Mouse (Mus musculus): ENCODE data around the gene Cfap97d1. TPM values are rescaled to one million over a fixed set of nuclear protein-coding genes. Genes with fewer than 3 reads are reported as not detected.

Gene Cfap97d1
- total and polyA plus RNA-seq, 3 experiments, result not detected

DNA sequence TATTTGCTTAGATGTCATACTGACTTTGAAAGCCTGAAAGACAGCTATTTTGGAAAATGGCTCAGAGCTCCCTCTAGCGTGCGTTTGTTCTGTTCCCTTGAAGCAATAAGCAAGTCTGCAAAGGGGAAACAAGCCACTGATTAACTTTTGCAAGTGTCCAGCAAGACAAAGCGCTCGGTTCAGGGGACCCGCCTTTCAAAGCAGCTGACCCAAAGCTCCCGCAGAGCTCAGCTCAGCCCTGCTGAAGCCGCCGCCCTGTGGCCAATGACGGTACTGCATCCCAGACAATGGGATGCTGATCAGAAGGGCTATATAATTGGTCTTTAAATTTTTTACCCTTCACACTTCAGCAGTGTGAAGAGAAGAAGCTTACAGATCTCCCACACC, 56.1 kb downstream of the Cfap97d1 start (continued):
- TF ChIP-seq RCOR1 (IDR thresholded peaks at IDR 0.05; ENCODE audit: low read depth, low read length), result no peak
- no peak for TF ChIP-seq MYC (IDR thresholded peaks at IDR 0.05; ENCODE audit: low read depth, low read length)
- TF ChIP-seq MXI1 (IDR thresholded peaks at IDR 0.05; ENCODE audit: low read depth, low read length), result no peak
- TF ChIP-seq TAL1 (IDR thresholded peaks at IDR 0.05; ENCODE audit: low read length), result no peak
- no peak for TF ChIP-seq MEF2A (IDR thresholded peaks at IDR 0.05; ENCODE audit: extremely low read depth, insufficient replicate concordance, low read depth, low read length, poor library complexity, severe bottlenecking)
- peak; percentile 72 for TF ChIP-seq ZC3H11A (IDR thresholded peaks at IDR 0.05; ENCODE audit: low read depth, low read length)
- no peak for TF ChIP-seq ZNF384 (IDR thresholded peaks at IDR 0.05; ENCODE audit: low read depth, low read length)
- no peak for TF ChIP-seq ELF1 (IDR thresholded peaks at IDR 0.05; ENCODE audit: low read depth, low read length)
- peak; percentile 82 for TF ChIP-seq SIN3A (IDR thresholded peaks at IDR 0.05; ENCODE audit: low read length)
- TF ChIP-seq UBTF (IDR thresholded peaks at IDR 0.05; ENCODE audit: borderline replicate concordance, insufficient read depth, low read depth, low read length), result no peak
- TF ChIP-seq JUND (IDR thresholded peaks at IDR 0.05; ENCODE audit: low read depth, low read length), result 0 out of 2 replicates have a peak, but pooled peaks have one; percentile 47
- TF ChIP-seq CHD1 (IDR thresholded peaks at IDR 0.05; ENCODE audit: low read depth, low read length), result no peak
- TF ChIP-seq POLR2AphosphoS5 (IDR thresholded peaks at IDR 0.05; ENCODE audit: borderline replicate concordance, low read depth, low read length), result no peak
- TF ChIP-seq BHLHE40 (IDR thresholded peaks at IDR 0.05; ENCODE audit: borderline replicate concordance, low read depth, low read length), result no peak

DNA sequence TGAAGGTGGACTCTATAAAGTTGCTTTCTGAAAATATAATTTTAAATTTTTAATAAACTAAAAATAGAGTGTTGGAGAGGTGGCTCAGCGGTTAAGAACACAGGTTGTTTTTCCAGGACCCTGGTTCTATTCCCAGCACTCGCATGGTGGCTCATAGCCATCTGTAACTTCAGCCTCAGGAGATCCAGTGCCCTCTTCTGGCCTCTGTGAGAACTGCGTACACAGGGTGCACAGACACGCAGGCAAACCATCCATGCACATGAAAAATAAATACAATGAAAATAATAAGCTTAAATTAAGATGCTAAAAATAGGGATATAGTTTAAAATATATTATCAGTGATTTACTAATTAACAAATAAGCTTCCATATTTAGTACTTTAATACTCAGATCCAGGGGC, 56.6 kb downstream of the Cfap97d1 start:
- H3K27ac ChIP-seq (ENCODE audit: control insufficient read depth, low read depth, low read length), result no peak overlapping the region
- no peak overlapping the region for H3K9ac ChIP-seq (ENCODE audit: control insufficient read depth, low read depth, low read length, poor library complexity, severe bottlenecking)
- no peak for TF ChIP-seq TAL1 (IDR thresholded peaks at IDR 0.05; ENCODE audit: low read length)
- TF ChIP-seq POLR2AphosphoS2 (IDR thresholded peaks at IDR 0.05; ENCODE audit: low read length), result no peak
- TF ChIP-seq RAD21 (IDR thresholded peaks at IDR 0.05; ENCODE audit: low read depth, low read length), result peak; percentile 12
- no peak for TF ChIP-seq ZC3H11A (IDR thresholded peaks at IDR 0.05; ENCODE audit: low read depth, low read length)
- no peak for TF ChIP-seq MEF2A (IDR thresholded peaks at IDR 0.05; ENCODE audit: extremely low read depth, insufficient replicate concordance, low read depth, low read length, poor library complexity, severe bottlenecking)
- no peak for TF ChIP-seq KAT2A (conservative IDR thresholded peaks at IDR 0.05; ENCODE audit: low read depth, low read length)
- TF ChIP-seq BHLHE40 (IDR thresholded peaks at IDR 0.05; ENCODE audit: borderline replicate concordance, low read depth, low read length), result no peak
- peak in 2 of 3 experiments; percentile 60; a peak in 4 of 6 replicates for TF ChIP-seq CTCF (IDR thresholded peaks at IDR 0.05 in 2 of 3, conservative IDR thresholded peaks at IDR 0.05 in 1 of 3; ENCODE audit: control insufficient read depth in 1 of 3, insufficient read depth in 1 of 3, low read depth in 2 of 3, low read length in 3 of 3, poor library complexity in 1 of 3, severe bottlenecking in 1 of 3)
- TF ChIP-seq MAZ (IDR thresholded peaks at IDR 0.05; ENCODE audit: low read depth, low read length), result no peak
- peak; percentile 41; the same call in 1 of the 2 replicates for TF ChIP-seq SMC3 (IDR thresholded peaks at IDR 0.05; ENCODE audit: low read depth, low read length)
- TF ChIP-seq JUND (IDR thresholded peaks at IDR 0.05; ENCODE audit: low read depth, low read length), result no peak
- TF ChIP-seq EP300 (IDR thresholded peaks at IDR 0.05; ENCODE audit: low read depth in 1 of 2, low read length in 2 of 2), result no peak
- TF ChIP-seq ETS1 (IDR thresholded peaks at IDR 0.05; ENCODE audit: low read depth, low read length), result no peak
- no peaks in the 10 kb centered on the region for H3K36me3 ChIP-seq (ENCODE audit: control insufficient read depth in 1 of 2, insufficient read depth in 2 of 2, low read length in 2 of 2)
- peak; percentile 65 for DNase-seq (ENCODE audit: low read depth, low spot score)
- no peak overlapping the region for H3K4me3 ChIP-seq (ENCODE audit: control insufficient read depth in 1 of 2, insufficient read depth in 1 of 2, low read depth in 2 of 2, low read length in 2 of 2)
- no peaks in the 10 kb centered on the region for H3K79me2 ChIP-seq (ENCODE audit: control insufficient read depth, insufficient read depth, low read length, poor library complexity)
- peaks cover under 1 to 6% of the 10 kb centered on the region in 2 experiments; a peak in 3 of 4 replicates for H3K27me3 ChIP-seq (ENCODE audit: control insufficient read depth in 1 of 2, insufficient read depth in 2 of 2, low read length in 2 of 2)
- no peaks in the 10 kb centered on the region for H3K9me3 ChIP-seq (replicated peaks; ENCODE audit: insufficient read depth, low read length)
- H3K4me1 ChIP-seq (ENCODE audit: control insufficient read depth in 1 of 2, insufficient read depth in 2 of 2, low read length in 2 of 2), result 0 out of 4 replicates have a peak, but pooled peaks cover 0 to 4% of the 10 kb centered on the region in 2 experiments
